Mouse (Mus musculus) skeletal muscle tissue, adult 2 months (tissue): ENCODE results near the gene Epb41l5.

Experiments
- DNase-seq: peaks from one replicate; pipeline ENCODE4 v3.0.0-alpha.2; 2012; ENCODE audit warnings: low read depth, low spot score

The Epb41l5 gene

DNA sequence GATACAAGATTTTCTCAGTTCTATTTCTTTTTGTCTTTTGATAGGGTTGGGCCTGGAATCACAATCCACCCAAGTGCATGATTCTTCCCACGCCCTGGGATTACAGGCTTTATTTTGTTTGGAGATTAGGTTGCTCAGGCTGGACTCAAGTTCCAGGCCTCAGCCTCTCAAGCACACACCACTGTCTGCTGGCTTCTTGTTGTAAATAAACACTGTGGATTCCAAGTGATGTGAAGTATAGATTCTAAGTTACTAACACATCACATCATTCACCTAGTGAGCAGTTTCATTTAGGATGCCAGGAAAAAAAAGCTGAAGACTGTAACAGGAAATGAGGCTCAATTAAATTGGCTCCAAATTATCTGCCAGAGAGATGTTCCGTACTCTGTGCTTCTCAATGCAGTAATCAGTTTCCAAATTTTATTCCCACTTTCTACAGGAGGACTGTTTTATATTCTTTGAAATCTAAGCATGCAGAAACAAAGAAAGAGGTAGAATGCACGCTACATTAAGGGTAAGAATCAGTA is 51.8 kb downstream of the Epb41l5 start:
- no peak for DNase-seq

DNA sequence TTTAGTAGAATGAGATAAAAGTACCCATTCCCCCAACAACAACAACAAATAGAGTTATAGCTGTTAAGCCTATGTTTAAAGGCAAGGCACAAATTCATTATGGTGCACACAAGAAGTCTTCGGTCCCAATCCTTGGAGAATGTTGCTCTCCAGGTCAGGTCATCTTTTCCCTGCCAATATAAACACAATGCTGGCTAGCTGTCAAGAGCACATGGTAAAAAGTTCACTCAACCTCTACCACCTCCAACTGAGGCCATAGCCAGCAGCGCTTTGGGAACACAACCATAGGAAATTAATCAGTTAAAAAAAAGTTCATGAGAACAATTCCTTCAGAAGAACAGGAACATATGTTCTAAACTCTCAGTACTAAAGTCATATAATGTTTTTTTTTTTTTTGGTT is 58.8 kb downstream of the Epb41l5 start:
- peak; percentile 12 for DNase-seq

DNA sequence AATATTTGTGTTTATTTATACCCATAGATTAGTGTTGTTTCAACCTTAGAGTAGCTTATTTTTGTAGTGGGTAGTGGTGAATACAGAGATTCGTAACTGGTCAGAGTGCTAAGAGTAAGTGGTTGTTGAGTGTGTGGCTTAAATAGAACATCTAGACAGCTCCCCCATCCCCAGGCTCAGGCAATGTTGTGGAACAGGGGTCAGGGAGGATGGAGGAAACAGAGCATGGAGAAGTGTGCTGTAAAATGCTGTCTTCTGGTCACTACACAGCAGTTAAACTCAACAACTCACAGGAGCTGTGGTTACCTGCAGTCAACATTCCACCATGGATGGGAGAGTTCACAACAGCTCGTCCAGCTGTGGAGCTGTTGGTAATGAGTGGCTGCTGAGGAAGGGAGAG is 63.8 kb downstream of the Epb41l5 start:
- DNase-seq, result no peak

DNA sequence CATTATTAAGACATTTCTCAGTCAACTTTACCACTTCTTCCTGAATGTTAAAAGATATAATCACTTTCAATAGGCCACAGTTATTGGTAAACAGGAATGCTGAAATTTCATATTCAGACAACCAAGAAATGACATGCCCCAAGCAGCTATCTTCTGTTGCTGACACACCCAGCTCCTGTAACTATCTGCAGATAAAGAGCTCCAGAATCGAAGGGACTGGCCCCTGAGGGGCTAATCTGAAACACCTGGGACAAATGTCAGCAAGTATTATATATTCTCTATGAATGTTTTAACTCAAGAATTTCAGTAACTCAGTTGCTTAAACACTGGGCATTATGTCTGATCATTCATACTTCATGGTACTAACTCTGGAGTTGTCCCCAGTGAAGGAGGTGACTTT is 78.7 kb downstream of the Epb41l5 start:
- no peak for DNase-seq

DNA sequence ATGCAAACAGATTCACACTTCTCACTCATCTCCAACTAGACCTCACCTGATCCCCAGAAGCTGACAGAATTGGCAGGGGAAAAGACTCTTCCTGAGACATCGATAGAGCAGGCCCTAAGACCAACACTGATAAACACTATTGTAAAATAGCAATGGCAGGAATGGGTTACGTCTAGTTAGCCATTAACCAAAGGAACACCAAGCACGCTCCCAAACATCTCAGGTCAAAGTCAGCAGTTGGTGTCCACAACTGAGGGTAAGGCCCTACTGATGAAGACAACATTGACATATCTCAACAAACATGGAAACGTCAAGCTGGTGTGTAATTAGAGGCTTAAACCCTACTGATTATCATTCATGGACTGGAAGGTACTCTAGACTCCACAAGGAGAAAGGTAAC is 83.3 kb downstream of the Epb41l5 start:
- DNase-seq, result no peak

DNA sequence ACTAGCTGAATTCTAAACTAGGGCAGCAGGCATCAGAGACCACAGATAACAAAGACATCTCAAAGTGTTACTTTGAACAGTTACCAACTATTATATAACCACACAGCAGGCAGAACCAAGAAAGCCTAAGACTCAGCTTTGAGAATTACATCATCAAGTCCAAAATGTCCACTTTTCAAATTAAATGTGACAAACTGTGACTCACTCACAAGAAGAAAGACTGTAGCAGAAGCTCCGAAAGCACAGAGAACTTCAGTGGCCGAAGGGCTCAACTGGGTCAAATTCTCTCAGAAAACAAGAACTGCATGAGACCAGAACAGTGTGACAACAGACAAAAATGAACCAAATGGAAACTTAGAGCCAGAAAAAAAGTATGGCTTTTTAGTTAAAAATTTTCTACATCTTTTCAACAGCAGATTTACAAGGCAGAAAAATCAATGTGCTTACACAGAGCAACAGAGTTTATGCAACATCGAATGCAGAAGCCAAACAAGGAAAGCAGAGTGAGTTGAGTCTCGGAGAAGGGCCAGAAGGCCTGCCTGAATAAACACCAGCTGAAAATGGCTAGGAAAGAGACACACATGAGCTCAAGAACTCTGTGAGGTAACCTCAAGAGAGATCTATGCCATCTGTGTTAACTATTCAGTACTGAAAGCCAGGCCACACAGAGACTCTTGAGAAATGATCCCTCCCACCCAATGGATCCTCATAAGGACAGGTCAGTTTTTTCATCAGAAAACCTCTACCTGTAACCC is 91.0 kb downstream of the Epb41l5 start:
- DNase-seq, result peak; percentile 48

DNA sequence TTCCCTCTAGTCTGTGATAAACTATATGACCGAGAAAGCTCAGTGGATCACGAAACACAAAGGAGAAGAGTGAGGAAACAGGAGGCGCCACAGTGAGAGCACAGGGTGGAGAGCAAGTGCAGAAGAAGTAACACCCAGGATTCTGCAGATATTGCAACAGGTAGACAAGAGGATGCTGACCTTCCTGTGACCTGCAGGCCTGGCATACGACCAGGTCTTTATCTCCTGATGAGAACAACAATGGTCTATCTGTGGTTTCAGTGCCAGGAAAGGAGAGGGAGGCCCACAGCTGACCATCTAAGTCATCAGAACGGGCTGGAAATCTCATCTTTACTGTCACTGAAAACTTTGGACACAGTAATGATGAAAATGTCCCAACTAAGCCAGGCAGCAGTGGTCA is 93.1 kb downstream of the Epb41l5 start:
- DNase-seq, result no peak

DNA sequence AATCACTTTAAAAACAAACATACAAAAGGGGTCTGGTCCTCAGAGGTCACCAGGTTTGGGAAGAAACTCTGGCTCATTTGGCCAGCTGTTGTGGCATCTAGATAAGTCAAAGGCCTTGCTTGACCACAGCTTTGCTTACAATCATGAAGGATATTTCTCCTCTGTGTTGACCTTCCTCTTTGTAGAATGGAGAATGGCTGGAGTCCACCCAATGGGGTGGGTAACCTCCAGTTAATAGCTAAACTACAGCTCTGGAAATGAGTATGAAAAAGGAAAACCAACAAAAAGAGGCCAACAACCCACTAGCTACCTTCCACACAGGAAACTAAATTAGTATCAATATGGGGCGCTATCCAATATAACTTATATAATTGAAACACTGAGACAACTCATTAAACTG is 97.1 kb downstream of the Epb41l5 start:
- no peak for DNase-seq

DNA sequence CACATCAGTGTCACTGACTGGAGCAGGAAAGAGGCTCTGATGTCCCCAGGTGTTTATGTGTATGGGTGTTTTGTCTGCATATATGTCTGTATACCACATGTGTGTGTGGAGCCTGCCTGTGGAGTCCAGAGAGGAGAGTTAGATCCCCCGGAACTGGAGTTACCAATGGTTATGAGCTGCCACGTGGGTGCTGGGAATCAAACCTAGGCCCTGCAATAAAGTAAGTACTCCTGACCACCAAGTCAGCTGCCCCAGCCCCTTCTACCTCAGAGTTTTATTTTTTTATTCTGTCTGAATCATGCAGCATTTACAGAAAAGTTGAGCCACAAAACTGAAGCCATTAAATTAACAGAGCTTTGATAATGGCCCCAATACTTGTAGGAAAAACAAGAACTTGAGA is 98.7 kb downstream of the Epb41l5 start:
- DNase-seq, result no peak

DNA sequence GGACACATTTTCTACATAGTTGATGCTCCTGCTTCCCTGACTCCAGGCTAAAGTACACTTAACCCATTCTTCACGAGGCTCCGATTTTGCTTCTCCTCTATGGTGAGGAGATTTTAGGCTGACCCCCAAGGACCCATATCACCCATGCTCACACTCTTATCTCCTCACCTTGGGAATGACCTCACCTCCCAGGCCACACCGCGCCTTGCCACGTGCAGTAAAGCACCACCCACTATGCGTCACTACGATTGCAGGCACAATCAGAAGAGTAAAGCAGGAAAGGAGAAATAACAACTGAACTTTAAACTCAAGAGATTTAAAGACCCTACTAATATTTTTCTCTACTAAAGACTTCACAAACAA is 99.5 kb downstream of the Epb41l5 start:
- no peak for DNase-seq

DNA sequence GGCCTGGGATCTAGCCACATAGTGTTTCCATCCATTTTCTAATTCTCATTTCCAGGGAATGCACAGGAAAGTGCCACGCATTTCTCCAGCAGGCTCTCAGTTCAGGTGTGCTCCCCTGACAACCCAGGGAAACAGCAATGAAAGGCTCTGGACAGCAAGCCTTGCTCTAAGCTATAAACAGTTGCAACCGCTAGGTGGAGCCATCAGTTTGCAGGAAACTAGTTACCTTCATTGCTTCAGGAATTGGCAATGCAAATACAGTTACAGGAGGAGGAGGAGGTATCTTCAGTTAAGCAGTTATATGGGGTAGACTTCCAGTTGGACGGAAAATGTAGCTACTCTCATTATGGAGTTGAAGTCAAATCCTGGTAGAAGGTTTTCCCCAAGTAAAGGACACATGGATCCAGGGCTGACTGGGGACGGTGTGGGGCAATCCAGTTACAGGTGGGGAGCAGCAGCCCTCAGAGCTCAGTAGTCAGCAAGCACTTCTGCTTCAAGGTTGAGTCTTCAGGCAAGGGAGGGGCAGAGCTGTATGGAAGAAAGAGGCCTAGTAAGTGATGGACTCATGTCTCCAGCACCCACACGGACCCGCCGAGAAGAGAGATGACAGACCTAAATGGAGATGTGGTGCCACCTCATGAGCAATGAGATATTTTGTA is 100.0 kb downstream of the Epb41l5 start:
- peak; percentile 52 for DNase-seq

DNA sequence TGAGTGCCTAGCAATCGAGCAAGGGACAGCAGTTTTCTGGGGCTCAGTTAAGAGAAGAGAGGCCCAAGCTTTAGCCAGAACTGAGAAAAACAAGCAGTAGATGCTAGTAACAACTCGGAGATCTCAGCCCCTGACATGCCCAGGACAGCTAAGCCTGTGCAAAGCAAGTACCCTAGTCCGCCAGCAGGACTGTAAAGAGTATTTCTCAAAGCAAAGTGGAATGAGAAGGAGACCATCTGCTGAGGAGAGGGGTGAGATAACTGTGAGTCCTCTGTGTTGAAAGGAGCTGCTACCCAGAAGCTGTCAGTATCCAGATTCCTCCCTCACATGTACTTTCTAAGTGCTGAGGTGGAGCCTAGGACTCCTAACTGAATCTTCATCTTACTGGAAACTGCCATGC is 102.3 kb downstream of the Epb41l5 start:
- DNase-seq, result no peak

DNA sequence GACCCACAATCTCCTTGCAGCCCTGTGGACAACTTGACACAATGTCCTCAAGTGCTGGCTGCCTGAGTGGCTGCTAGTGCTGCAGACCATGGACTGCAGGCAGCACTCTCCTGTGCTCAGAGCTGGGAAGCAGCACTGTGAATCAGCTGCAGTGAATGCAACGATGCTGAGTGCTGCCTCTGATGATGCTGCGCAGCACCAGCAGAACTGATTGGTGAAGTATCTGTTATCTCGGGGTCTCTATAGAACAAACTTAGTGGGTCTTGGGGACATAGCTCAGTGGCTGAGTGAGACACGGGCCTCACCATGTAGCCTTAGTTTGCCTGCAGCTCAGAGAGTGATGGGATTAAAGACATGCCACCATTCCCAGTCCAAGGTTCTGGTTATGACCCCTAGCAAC is 103.1 kb downstream of the Epb41l5 start:
- DNase-seq, result no peak

DNA sequence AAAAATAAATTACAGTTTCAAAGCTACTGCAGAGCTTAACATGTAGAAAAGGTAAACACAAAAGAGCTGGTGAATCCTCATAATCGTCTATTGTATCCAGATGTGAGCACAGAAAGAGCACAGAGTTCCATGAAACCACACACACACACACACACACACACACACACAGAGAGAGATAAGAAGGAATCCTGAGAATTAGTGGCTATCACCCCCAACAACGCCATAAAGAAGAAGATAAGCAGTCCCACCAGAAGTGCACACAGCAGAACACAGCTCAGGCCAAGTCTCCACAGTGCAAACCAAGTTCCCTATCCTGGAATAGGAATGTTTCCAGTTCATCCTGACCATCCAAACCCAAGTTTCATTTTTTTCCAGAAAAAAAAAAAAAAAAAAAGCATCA is 103.6 kb downstream of the Epb41l5 start:
- DNase-seq, result no peak

DNA sequence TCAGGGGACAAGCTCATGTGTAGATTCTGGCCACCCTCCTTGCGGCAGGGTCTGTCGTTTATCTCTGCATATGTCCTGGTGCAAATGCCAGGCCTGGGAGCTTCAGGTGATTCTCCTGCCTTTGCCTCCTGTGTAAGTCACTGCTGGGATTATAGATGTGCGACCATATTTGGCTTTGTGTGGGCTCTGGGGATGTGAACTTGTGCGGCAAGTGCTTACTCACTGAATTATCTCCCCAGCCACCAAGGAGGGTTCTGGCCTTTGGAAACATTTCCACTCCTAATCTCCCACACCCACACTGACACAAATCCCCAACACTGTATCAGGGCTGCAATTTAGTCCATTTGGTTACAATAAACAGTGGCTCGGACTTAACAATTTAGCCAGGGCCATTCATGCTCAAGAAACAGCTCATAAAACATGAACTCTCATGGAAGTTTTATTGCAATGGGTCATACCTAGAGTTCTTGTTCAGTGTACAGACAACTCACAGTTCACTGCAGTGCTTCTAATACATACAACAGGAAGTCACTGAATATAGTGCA is 104.1 kb downstream of the Epb41l5 start:
- DNase-seq, result no peak

DNA sequence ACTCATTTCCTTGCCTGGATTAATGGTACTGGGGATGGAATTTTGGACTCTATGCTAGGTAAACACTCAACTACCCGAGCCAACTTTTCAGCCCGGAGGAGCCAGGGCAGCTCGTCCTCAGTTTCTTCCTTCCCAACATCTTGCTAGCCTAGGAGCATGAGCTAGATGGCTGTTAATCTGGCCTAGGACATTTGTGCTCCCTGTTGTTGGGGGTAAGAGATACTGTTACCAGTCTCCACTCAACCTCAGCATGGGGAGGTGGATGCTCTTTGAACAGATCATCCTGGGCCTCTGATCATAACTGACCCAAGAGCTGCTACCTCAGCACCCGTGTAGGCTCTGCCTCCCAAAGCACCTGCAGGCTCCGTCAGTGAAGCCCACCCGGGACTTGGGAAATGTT is 105.5 kb downstream of the Epb41l5 start:
- DNase-seq, result no peak

DNA sequence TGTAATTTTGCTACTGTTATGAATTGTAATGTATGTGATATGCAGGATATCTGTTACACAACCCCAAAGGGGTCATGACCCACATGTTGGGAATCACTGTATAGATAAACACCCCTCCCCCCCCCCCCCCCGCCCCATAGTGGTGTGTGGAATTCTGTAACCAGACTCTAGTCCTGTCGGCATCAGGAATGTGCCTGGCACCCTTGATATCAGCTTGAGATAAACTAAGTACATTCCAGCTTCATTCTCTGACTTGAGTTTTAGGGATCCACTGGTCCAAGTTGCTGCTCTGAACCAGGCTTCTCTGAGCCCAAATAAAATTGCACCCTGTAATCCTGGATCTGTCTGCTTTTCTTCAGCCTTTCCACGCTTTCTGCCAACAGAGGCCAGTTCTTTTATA is 107.2 kb downstream of the Epb41l5 start:
- no peak for DNase-seq

DNA sequence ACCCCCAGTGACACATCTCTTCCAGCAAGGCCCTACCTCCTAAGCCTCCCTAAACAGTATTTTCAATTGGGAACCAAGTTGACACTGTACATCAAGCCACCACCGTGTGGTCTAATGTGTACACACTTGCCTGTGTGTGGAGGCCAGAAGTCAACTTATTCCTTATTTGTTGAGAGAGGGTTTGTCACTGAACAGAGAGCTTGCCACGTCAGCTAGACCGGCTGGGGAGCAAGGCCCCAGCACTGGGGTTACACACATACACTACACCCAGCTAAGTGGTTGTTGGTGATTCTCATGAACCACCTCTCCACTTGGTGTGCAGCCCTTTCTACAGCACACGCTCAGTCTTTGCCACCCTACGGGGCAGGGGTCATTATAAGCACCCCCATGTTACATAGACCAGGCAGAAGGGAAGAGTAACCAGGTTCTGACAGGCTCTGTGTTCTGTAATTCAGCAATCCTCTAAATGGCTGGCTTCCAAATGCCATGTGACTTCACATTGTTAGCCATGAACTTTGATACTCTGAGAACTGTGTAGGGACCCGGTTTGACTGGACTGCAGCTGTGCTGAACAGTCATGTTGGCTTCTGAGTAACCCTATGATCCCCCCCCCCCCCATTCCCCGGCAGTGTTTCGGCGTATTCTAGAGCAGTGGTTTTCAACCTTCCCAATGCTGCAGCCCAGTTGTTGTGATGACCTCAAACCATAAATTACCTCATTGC is 107.8 kb downstream of the Epb41l5 start:
- DNase-seq, result no peak

DNA sequence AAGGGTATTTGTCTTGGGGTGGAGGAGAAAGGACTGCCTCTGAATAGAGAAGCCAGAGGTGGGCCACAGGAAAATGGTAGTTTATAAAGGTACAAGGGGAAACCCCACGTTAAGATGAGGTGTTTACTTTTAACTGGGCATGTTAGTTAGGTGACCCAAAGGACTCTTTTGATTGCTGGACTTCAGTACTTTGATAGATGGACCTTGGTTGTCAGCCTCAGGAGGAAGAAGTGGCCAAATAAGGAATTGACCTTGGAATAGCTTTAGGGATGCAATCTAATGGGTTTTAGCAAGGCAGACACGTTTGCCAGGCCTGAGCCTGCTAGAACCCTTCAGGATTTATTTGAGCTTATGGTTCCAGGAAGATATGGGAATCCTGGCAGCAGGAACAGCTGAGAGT is 109.5 kb downstream of the Epb41l5 start:
- no peak for DNase-seq

DNA sequence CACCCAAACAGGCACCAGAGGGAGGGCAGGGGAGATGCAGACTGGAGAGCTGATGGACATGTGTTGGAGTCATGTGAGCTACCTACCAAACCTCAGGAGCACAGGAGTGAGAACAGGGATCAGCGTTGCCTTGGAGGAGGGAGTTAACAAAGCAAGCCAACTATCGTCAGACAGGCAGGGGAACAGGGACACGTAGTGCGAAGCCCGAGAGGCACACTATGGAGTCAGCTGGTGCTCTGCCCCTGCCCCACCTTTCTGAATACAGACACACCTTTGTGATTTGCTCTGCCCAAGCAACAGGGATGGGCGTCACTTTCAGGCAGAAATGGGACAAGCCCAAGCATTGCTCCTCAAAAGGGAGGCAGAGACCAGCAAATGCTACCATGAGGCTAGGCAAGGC is 111.1 kb downstream of the Epb41l5 start:
- DNase-seq, result no peak

DNA sequence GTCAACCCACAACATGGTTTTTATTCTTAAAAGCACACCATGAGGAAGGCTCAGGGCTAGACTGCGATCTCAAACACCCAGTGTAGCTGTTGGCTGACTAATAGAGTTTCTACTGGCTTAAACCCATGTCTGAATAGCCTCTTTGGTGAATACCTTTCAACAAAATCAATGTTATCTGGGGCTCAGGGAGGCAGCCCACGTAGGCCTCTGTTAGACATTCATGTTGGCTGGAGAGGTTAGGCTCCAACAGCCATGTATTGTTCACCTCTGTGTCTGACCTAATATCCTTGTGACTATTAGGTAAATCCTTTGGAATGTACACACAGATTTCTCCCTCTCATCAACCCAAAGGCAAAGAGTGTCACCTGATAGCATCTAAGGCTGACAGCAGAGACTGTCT is 112.7 kb downstream of the Epb41l5 start:
- no peak for DNase-seq

DNA sequence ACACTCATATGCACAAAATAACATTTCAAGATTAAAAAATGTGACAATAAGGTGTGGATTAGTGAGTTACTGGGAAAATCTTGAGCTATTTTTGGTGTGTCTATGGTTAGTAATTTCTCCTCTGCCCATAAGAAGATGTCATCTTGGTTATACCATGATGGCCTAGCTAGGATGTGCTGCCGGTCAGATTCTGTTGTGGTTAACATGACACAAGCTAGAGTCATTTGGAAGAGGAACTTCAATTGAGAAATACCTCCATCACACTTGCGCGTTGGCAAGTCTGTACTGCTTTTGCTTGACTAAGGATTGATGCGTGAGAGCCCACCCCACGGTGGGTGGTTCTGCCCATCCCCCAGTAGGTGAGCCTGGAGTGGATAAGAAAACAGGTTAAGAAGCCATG is 114.5 kb downstream of the Epb41l5 start:
- no peak for DNase-seq
